Mouse (Mus musculus) lung, embryonic 16.5 days (tissue): ENCODE results near the gene Cdk5r1. TPM values are rescaled to one million over a fixed set of nuclear protein-coding genes. Genes with fewer than 3 reads are reported as not detected.

ENCODE experiments used
- ATAC-seq: fragments of 200-750 bp; cut with Nextera tagmentation; 2 replicates; pipeline ENCODE4 v1.8.0; 2017; ENCODE audit warnings: low read depth, mild to moderate bottlenecking, moderate library complexity
- H3K27ac ChIP-seq: fragments of 300-500 bp; sonication (generic); 2 replicates; pipeline ENCODE4 v1.5.1; 2014; ENCODE audit warnings: mild to moderate bottlenecking, control low read depth, low read length
- H3K27me3 ChIP-seq: fragments of 300-500 bp; sonication (generic); 2 replicates; pipeline ENCODE4 v1.6.1; 2014; ENCODE audit warnings: low read depth, low read length, mixed read lengths; ENCODE audit not compliant: control insufficient read depth, insufficient read depth
- H3K36me3 ChIP-seq: fragments of 300-500 bp; sonication (generic); 2 replicates; pipeline ENCODE4 v1.6.1; 2014; ENCODE audit warnings: low read length; ENCODE audit not compliant: control insufficient read depth, insufficient read depth
- H3K4me1 ChIP-seq: fragments of 300-500 bp; sonication (generic); replicated peaks from 2 replicates; pipeline ENCODE4 v1.6.1; 2014; ENCODE audit warnings: low read length, mixed read lengths; ENCODE audit not compliant: control insufficient read depth, insufficient read depth
- H3K4me2 ChIP-seq: fragments of 300-500 bp; sonication (generic); 2 replicates; pipeline ENCODE4 v1.6.1; 2014; ENCODE audit warnings: low read depth, low read length, control low read depth
- H3K4me3 ChIP-seq: fragments of 300-500 bp; sonication (generic); 2 replicates; pipeline ENCODE4 v1.5.1; 2014; ENCODE audit warnings: mild to moderate bottlenecking, low read length, control low read depth
- H3K9ac ChIP-seq: fragments of 300-500 bp; sonication (generic); 2 replicates; pipeline ENCODE4 v1.6.1; 2014; ENCODE audit warnings: low read length, control low read depth
- H3K9me3 ChIP-seq: fragments of 300-500 bp; sonication (generic); 2 replicates; pipeline ENCODE4 v1.6.1; 2016; ENCODE audit warnings: low read length; ENCODE audit not compliant: control insufficient read depth
- WGBS: fragments of 180-500 bp; shearing (Covaris S2); extraction: QIAGEN DNeasy Blood & Tissue Kit; methylation state at CpG from one replicate; pipeline ENCODE4 v1.1.7; 2014; 5-methylcytosine and 5-hydroxymethylcytosine counted together
- polyA plus RNA-seq: library from polyadenylated mRNA; unstranded; fragments of >200 nt; fragmentation: Nextera tagmentation; extraction: Ambion mirVana; gene quantifications from 2 replicates; pipeline ENCODE4 v1.2.1, GENCODE M21; 2015

The Cdk5r1 gene
- polyA plus RNA-seq, 1 experiment from 2014 or later: 0.67 TPM

DNA sequence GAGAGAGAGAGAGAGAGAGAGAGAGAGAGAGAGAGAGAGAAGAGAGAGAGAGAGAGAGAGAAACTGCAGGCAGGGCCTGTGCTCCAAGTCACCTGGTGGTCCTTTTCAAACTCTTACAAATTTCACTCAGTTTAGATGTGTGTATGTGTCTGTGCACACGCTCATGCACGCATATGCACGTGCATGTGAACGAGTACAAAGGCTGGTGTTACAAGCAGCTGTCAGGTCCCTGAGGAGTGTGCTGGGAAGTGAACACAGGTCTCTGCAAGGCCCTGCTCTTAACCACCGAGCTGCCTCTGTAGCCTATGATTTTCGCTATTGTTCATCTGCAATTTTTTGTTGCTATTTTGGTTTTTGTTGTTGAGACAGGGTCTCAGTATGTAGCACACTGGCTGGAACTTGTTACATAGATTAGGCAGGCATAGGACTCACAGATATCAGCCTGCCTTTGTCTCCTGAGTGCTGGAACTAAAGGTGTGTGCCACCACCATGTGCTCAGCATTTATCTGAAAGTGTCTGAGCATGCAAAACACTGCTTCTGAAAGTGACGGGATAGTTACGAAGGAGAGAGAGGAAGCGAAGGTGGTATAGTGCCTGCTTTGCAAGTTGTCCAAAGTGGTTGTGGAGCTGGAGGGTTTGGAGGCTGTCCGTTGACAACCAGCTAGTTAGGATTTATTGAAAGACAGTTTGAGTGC lies 20.5 kb downstream of the Cdk5r1 start:
- no peak for ATAC-seq
- Histone ChIP-seq H3K27me3 (no peaks in the 10 kb centered on the region), H3K4me3 (no peak overlapping the region), H3K27ac (no peak overlapping the region), H3K9me3 (no peaks in the 10 kb centered on the region), H3K4me2 (no peak overlapping the region), H3K36me3 (no peaks in the 10 kb centered on the region), H3K4me1 (peaks cover 9% of the 10 kb centered on the region; the same call in 1 of the 2 replicates), H3K9ac (no peak overlapping the region)
- 82% methylated on average over 10 of the region's 10 CpGs for WGBS

DNA sequence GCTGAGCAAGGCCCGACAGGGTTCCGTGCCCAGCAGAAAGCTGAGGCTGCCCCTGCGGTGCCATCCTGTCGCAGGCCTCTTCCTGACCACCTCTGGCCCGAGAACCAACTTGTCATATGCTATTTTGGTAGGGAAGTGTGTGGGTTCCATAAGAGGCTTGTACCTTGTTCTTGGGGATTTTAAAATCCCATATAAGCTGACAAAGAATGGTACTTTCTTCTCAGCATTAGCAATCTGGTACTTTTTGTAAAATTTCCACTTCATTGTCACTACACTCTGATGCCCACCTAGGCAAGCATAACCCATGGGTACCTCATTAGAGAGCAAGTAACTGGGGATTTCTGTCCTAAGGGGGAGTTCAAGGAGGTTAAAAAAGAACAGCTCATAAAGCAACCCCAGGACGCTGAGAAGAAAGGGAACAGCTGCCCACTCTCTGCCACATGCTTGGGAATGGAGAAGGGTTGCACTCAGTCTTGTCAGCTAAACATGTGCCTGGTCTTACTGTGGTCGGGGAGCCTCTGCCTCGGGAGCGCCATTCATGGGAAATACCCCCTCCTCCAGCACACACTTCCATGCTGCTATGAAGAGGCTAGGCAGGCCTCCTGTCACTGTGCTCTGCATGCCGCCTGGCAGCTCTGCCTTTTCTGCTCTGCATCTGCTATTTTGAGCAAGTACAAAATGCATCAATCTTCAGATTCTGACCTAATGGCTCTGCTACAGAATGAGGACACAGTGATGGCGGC lies 21.7 kb downstream of the Cdk5r1 start:
- H3K4me2 ChIP-seq: no peak overlapping the region
- H3K27me3 ChIP-seq: no peaks in the 10 kb centered on the region
- WGBS: 55% methylated on average over 11 of the region's 11 CpGs
- H3K4me3 ChIP-seq: no peak overlapping the region
- ATAC-seq: no peak
- no peaks in the 10 kb centered on the region for H3K36me3 ChIP-seq
- peaks cover 9% of the 10 kb centered on the region; the same call in 1 of the 2 replicates for H3K4me1 ChIP-seq
- no peak overlapping the region for H3K27ac ChIP-seq
- no peak overlapping the region for H3K9ac ChIP-seq
- H3K9me3 ChIP-seq: no peaks in the 10 kb centered on the region

DNA sequence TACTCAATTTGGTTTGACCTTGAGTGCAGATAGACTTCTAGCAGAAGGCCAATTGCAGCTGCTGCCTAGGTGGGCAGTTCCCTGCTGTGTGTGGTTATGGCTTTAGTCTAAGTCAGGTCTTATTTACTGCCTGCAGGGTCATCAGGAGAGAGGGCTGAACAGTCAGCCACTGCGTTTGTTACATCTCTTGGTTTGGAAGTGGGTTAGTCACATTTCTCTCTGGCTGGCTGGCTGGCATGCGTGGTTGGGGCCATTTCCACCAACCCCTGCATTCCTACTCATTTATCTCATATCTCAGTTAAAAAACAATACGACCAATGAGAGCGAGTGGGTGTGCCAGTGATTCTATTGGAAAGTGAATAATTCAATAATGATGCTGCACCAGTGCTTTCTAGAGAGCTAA lies 22.7 kb downstream of the Cdk5r1 start:
- 79% methylated on average over 4 of the region's 4 CpGs for WGBS
- no peak overlapping the region for H3K4me3 ChIP-seq
- H3K9ac ChIP-seq: no peak overlapping the region
- no peaks in the 10 kb centered on the region for H3K27me3 ChIP-seq
- H3K36me3 ChIP-seq: no peaks in the 10 kb centered on the region
- peaks cover 9% of the 10 kb centered on the region; the same call in 1 of the 2 replicates for H3K4me1 ChIP-seq
- H3K27ac ChIP-seq: no peak overlapping the region
- no peak for ATAC-seq
- no peak overlapping the region for H3K4me2 ChIP-seq
- H3K9me3 ChIP-seq: no peaks in the 10 kb centered on the region

DNA sequence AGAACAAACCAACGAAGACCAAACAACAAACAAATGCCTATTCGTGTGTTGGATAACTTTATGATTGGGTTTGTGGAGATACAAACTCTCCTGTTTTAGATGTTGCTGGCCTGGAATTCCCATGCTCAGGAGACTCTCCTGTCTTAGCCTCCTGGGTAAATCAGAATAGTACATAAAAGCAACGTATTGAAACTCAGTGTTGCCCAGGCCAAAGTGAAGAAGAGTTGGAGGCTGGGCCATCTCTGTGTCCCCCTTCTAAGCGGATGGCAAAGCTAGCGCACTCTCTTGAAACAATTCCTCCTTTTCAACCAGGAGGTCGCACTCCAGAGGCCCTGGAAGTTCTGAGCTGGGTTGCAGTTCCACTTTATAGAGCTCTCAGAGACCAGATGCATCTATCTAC lies 26.5 kb downstream of the Cdk5r1 start:
- no peak overlapping the region for H3K4me3 ChIP-seq
- no peaks in the 10 kb centered on the region for H3K27me3 ChIP-seq
- H3K27ac ChIP-seq: no peak overlapping the region
- H3K36me3 ChIP-seq: no peaks in the 10 kb centered on the region
- no peaks in the 10 kb centered on the region for H3K9me3 ChIP-seq
- H3K4me2 ChIP-seq: no peak overlapping the region
- H3K4me1 ChIP-seq: peaks cover 9% of the 10 kb centered on the region; the same call in 1 of the 2 replicates
- no peak overlapping the region for H3K9ac ChIP-seq
- 83% methylated on average over 6 of the region's 6 CpGs for WGBS
- ATAC-seq: no peak

DNA sequence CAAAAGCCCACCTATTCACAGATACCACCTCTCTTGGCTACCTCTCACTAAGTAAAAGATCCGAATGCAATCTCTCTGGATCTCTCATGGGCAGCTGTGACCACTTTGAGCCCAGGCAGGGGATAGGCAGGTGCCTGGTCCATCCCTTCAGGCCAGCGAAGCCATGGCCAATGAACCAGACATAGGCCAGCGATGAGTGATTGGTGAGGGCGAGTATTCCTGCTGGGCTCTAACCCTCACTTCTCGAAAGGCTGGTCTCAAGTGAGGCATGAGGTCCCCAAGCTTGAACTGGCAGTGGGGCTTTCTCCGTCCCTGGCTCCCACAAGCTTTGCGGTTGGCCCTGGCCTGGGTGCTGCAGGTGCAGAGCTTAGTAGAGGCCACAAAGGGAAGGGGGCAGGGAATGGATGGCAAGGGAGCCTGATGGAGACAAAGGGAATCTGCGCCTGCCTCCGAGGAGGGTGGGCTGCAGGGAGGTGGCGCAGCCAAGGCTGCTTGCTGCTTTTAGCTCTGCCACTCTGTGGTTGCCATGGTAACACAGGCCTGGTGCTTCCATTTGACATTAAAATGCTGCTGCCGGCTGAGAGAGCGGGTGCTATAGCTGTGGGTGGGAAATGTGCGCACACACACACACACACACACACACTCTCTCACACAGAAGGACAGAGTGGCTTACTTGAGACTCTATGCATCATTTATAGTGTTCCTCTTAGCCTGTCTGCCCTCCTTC lies 27.1 kb downstream of the Cdk5r1 start:
- ATAC-seq: no peak
- no peak overlapping the region for H3K9ac ChIP-seq
- H3K36me3 ChIP-seq: no peaks in the 10 kb centered on the region
- no peak overlapping the region for H3K4me2 ChIP-seq
- H3K27me3 ChIP-seq: no peaks in the 10 kb centered on the region
- no peak overlapping the region for H3K27ac ChIP-seq
- no peaks in the 10 kb centered on the region for H3K9me3 ChIP-seq
- H3K4me1 ChIP-seq: peaks cover 9% of the 10 kb centered on the region
- no peak overlapping the region for H3K4me3 ChIP-seq
- 47% methylated on average over 13 of the region's 13 CpGs for WGBS

DNA sequence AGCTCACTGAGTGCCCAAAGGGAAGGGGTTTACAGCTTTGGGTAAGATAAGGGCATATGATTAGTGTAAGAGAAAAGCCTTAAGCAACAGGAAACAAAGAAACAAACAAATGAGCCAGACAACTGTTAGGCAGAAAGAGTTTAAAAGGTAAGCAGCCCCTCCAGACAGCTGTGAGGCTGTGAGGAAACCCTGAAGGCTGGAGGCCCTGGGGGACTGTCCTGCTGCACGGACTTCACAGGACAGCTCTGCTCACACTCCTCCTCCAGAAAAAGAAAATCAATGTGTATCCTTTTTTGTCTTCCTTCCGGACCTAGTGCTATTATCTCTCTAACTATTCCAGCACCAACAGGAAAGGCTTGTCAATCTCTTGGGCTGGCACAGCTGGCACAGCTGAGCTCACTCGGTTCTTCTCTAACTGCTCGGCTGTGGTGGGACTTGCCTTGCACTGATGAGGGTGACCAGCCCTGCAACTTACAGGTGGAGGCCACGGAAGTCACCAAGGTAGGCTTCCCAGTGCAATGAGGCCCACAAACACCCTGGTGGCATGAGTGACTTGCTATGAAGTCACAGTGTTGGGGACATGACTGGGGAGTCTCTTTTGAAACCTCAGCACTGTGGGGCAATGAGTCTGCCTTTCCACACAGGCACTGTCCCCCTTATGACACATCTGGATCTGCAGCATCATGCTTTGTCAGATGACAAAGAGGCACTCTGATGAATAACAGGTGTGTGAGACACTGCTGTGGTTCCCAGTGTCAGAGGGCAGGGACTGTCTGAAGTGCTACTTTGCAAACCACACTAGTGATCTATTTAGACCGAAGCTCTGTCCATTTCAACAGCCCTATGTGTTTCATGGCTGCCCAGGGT lies 27.9 kb downstream of the Cdk5r1 start:
- Histone ChIP-seq H3K27me3 (no peaks in the 10 kb centered on the region), H3K9ac (no peak overlapping the region), H3K4me3 (no peak overlapping the region), H3K4me1 (peaks cover 8% of the 10 kb centered on the region), H3K27ac (no peak overlapping the region), H3K36me3 (no peaks in the 10 kb centered on the region), H3K4me2 (no peak overlapping the region), H3K9me3 (no peaks in the 10 kb centered on the region)
- no peak for ATAC-seq
- WGBS: 44% methylated on average over 6 of the region's 6 CpGs

DNA sequence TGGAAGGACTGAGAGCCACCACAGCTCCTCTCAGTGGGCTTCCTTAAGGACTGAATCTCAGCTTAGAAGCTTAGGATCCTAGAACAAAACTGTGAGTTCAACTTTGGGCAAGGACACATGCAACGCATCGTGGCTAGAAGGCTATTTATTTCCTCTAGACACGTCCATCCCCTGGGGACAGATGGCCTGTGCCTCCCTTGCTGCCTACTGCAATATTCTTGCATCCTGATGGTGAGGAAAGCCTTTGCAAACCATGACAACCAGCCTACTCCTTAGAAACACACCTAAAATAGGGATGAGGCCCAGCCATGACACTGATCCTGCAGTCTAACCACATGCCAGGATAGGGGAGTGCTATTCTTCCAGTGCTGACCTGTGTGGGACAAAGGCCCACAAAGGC lies 28.8 kb downstream of the Cdk5r1 start:
- no peaks in the 10 kb centered on the region for H3K27me3 ChIP-seq
- H3K36me3 ChIP-seq: no peaks in the 10 kb centered on the region
- no peak overlapping the region for H3K4me2 ChIP-seq
- ATAC-seq: no peak
- WGBS: 84% methylated on average over 3 of the region's 3 CpGs
- no peak overlapping the region for H3K4me3 ChIP-seq
- no peak overlapping the region for H3K27ac ChIP-seq
- H3K9me3 ChIP-seq: no peaks in the 10 kb centered on the region
- H3K4me1 ChIP-seq: peaks cover 8% of the 10 kb centered on the region
- no peak overlapping the region for H3K9ac ChIP-seq

DNA sequence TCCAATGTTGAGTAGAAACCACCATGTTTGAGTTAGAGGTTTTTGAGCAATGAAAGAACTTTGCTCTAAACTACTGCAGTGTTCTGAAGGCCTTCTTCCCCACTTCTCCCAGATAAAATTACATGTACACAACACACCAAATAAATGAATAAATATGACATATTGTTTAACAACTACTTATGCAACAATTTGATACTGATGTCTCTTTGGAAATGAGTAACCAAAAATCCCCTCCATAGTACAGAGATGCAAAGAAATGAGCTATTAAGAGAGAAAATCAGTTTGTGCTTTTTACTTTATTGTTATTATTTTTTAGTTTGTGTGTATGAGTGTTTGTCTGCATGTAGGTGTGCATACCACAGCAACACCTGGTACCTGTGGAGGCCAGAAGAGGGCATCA lies 29.7 kb downstream of the Cdk5r1 start:
- no peaks in the 10 kb centered on the region for H3K36me3 ChIP-seq
- no peak overlapping the region for H3K9ac ChIP-seq
- no peak overlapping the region for H3K4me2 ChIP-seq
- peaks cover 8% of the 10 kb centered on the region for H3K4me1 ChIP-seq
- no peak overlapping the region for H3K27ac ChIP-seq
- H3K27me3 ChIP-seq: no peaks in the 10 kb centered on the region
- H3K4me3 ChIP-seq: no peak overlapping the region
- no peak for ATAC-seq
- H3K9me3 ChIP-seq: no peaks in the 10 kb centered on the region
